Mouse (Mus musculus) cerebellum, adult 11-12 months (tissue): ENCODE results near the gene Fndc9.

ENCODE experiments used
- DNase-seq: peaks from one replicate; pipeline ENCODE4 v3.0.0; 2022

Gene Fndc9

DNA sequence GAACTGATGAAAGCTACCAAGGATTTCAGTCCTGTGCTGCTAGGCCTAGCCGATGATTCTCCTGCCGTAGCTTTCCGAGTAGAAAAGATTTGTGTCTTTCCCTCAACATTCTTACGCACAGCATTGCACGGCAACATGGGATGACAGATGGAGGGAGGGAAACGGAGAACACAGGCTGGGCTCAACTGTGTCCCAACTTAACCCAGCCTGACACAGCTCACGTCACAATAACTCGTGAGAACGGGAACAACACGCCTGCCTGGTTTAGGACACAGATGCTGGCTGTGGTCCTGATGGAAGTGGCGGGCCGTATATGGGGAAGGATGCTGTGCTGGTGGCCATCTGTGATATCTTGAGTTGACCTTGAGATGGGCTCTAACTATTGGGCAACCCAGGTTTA, 43.4 kb downstream of the Fndc9 start:
- DNase-seq, result no peak

- DNase-seq, result no peak
Measured at GRCm38 (mm10) chr11:46282612-46283011, 47.3 kb downstream of the Fndc9 start.

- no peak for DNase-seq
Measured at GRCm38 (mm10) chr11:46283800-46284199, 48.5 kb downstream of the Fndc9 start.

DNA sequence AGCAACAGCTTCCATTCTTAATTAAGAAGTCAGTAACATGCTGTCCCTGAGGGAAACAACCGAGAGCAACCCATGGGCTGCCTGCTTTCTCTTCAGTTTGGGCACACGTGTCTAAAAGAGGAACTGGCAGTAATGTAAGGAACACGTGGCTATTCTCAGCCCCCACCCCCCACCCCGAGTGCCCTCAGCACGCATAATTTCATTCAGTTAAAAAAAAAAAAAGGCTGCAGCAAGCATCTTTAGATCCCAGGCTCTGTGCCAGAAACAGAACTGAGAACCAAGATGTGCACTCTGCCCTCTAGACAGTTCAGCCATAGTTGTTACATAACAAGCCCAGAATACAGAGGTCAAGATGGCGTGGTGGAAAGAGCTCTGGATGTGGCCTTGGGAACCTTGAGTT, 51.5 kb downstream of the Fndc9 start:
- DNase-seq, result no peak

- no peak for DNase-seq
Measured at GRCm38 (mm10) chr11:46288091-46288490, 52.8 kb downstream of the Fndc9 start.

DNA sequence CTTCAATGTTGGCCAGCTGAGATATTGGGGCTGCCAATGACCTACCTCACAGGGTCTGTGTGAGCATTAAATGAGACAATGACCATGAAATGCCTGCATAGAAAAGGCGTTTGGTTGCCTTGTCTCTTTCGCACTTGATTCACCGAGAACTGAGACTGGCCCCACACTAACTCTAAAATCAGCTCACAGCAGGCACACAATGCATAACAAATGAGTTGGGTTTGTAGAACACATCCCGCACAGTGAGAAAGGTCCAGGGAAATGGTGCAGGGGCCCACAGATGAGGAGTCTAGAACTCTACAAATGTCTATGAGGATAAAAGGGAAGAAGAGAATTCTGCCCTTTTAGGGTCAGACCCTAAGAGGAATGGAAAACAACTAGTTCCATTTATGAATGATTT, 53.7 kb downstream of the Fndc9 start:
- no peak for DNase-seq
